Comparison of ENCODE assay signal across 13 mouse cellular contexts in genomic region chr7:101395471-101395870, GRCm38 (mm10). TPM values are rescaled to one million over a fixed set of nuclear protein-coding genes. Genes with fewer than 3 reads are reported as not detected.
DNase-seq lines count a peak whose midpoint lies in the region; ATAC-seq and TF ChIP-seq lines count a peak whose summit lies in the region.
"Had no signal": no experiment of that assay in that cellular context is flagged by ENCODE, and none has a peak within 500 bp of the region (broad histone marks: within the 10 kb centered on the region; RNA-seq: fewer than 3 reads in every experiment).

No protein-coding gene starts in this region.

- no peak for TF ChIP-seq EP300 in heart, postnatal 0 days (IDR thresholded peaks at IDR 0.05; ENCODE audit: low read depth)

- no peak overlapping the region for H3K4me2 ChIP-seq in forebrain, postnatal 0 days (ENCODE audit: low read depth)
- no peak overlapping the region for H3K4me2 ChIP-seq in forebrain, embryonic 13.5 days
- peak overlapping the region; percentile 79 for H3K4me2 ChIP-seq in lung, embryonic 14.5 days
- H3K4me2 ChIP-seq in heart, postnatal 0 days (ENCODE audit: low read depth, low read length): peak overlapping the region; percentile 50
- peak overlapping the region; percentile 21; the same call in 1 of the 2 replicates for H3K4me2 ChIP-seq in liver, embryonic 13.5 days

- 70% methylated on average over 2 of the region's 2 CpGs for WGBS in forebrain, postnatal 0 days
- WGBS in forebrain, embryonic 13.5 days: 91% methylated on average over 2 of the region's 2 CpGs
- 52% methylated on average over 2 of the region's 2 CpGs for WGBS in lung, embryonic 14.5 days
- WGBS in heart, postnatal 0 days: 69% methylated on average over 2 of the region's 2 CpGs
- 69% methylated on average over 2 of the region's 2 CpGs for WGBS in liver, embryonic 13.5 days (ENCODE audit: insufficient replicate concordance)

- no peak for DNase-seq in forebrain, postnatal 0 days
- DNase-seq in lung, embryonic 14.5 days: peak; percentile 61
- DNase-seq in lung, postnatal 36 days: no peak
- DNase-seq in heart, postnatal 0 days (ENCODE audit: low spot score): no peak
- DNase-seq in liver, embryonic 13.5 days: no peak
- DNase-seq in left cerebral cortex, adult 8-10 months (ENCODE audit: low spot score in 2 of 2): no peak
- no peak for DNase-seq in B cell, adult 2 months
- DNase-seq: cerebellum, adult 8-10 months; spleen, adult 18-20 months had no signal

- peak; percentile 40; the same call in 1 of the 2 replicates for ATAC-seq in forebrain, postnatal 0 days
- ATAC-seq in forebrain, embryonic 13.5 days: no peak
- no peak for ATAC-seq in lung, embryonic 14.5 days (ENCODE audit: insufficient read depth)
- ATAC-seq in heart, postnatal 0 days (ENCODE audit: insufficient read depth, low read depth): no peak
- no peak for ATAC-seq in liver, embryonic 13.5 days (ENCODE audit: low read depth)

- no peak overlapping the region for H3K9ac ChIP-seq in forebrain, postnatal 0 days
- no peak overlapping the region for H3K9ac ChIP-seq in forebrain, embryonic 13.5 days
- peak overlapping the region; percentile 54 for H3K9ac ChIP-seq in lung, embryonic 14.5 days
- H3K9ac ChIP-seq in heart, postnatal 0 days (replicated peaks; ENCODE audit: low read depth, low read length): no peak overlapping the region
- H3K9ac ChIP-seq in liver, embryonic 13.5 days: no peak overlapping the region

- H3K36me3 ChIP-seq in forebrain, postnatal 0 days (ENCODE audit: insufficient read depth): no peaks in the 10 kb centered on the region
- no peaks in the 10 kb centered on the region for H3K36me3 ChIP-seq in forebrain, embryonic 13.5 days (ENCODE audit: poor library complexity, severe bottlenecking)
- H3K36me3 ChIP-seq in lung, embryonic 14.5 days (ENCODE audit: insufficient read depth): peaks cover 52% of the 10 kb centered on the region
- H3K36me3 ChIP-seq in heart, postnatal 0 days (replicated peaks; ENCODE audit: control insufficient read depth, insufficient read depth, low read length): peaks cover 46% of the 10 kb centered on the region
- H3K36me3 ChIP-seq in liver, embryonic 13.5 days: peaks cover 79% of the 10 kb centered on the region

- no peak for TF ChIP-seq CTCF in forebrain, postnatal 0 days (IDR thresholded peaks at IDR 0.05; ENCODE audit: low read depth)
- TF ChIP-seq CTCF in lung, embryonic 14.5 days (IDR thresholded peaks at IDR 0.05; ENCODE audit: low read depth): no peak
- TF ChIP-seq CTCF in heart, postnatal 0 days (IDR thresholded peaks at IDR 0.05; ENCODE audit: low read depth): no peak

- no peaks in the 10 kb centered on the region for H3K9me3 ChIP-seq in forebrain, postnatal 0 days (ENCODE audit: low read length)
- no peaks in the 10 kb centered on the region for H3K9me3 ChIP-seq in forebrain, embryonic 13.5 days (replicated peaks)
- H3K9me3 ChIP-seq in lung, embryonic 14.5 days (ENCODE audit: low read depth, low read length): no peaks in the 10 kb centered on the region
- no peaks in the 10 kb centered on the region for H3K9me3 ChIP-seq in heart, postnatal 0 days (replicated peaks; ENCODE audit: control insufficient read depth, low read length)
- no peaks in the 10 kb centered on the region for H3K9me3 ChIP-seq in liver, embryonic 13.5 days (replicated peaks)

- no peak overlapping the region for H3K27ac ChIP-seq in forebrain, postnatal 0 days (ENCODE audit: low read depth, low read length)
- no peak overlapping the region for H3K27ac ChIP-seq in forebrain, embryonic 13.5 days
- peak overlapping the region; percentile 99; the same call in 1 of the 2 replicates for H3K27ac ChIP-seq in lung, embryonic 14.5 days (ENCODE audit: low read depth)
- H3K27ac ChIP-seq in heart, postnatal 0 days (ENCODE audit: low read depth): no peak overlapping the region
- no peak overlapping the region for H3K27ac ChIP-seq in liver, embryonic 13.5 days

- no peaks in the 10 kb centered on the region for H3K27me3 ChIP-seq in forebrain, postnatal 0 days (ENCODE audit: insufficient read depth, low read length)
- no peaks in the 10 kb centered on the region for H3K27me3 ChIP-seq in forebrain, embryonic 13.5 days
- H3K27me3 ChIP-seq in lung, embryonic 14.5 days (ENCODE audit: insufficient read depth, low read length): no peaks in the 10 kb centered on the region
- no peaks in the 10 kb centered on the region for H3K27me3 ChIP-seq in heart, postnatal 0 days (ENCODE audit: control insufficient read depth, insufficient read depth, low read length)
- H3K27me3 ChIP-seq in liver, embryonic 13.5 days: no peaks in the 10 kb centered on the region
- H3K27me3 ChIP-seq: megakaryocyte, embryonic 14.5 days had no signal

- no peak overlapping the region for H3K4me3 ChIP-seq in forebrain, postnatal 0 days (ENCODE audit: low read depth, low read length)
- no peak overlapping the region for H3K4me3 ChIP-seq in forebrain, embryonic 13.5 days
- peak overlapping the region; percentile 48 for H3K4me3 ChIP-seq in lung, embryonic 14.5 days (ENCODE audit: low read depth, low read length)
- peak overlapping the region; percentile 29; the same call in 1 of the 2 replicates for H3K4me3 ChIP-seq in heart, postnatal 0 days (ENCODE audit: low read depth, low read length)
- H3K4me3 ChIP-seq in liver, embryonic 13.5 days (replicated peaks): 0 out of 2 replicates have a peak overlapping the region, but pooled peaks have one; percentile 18
- H3K4me3 ChIP-seq: megakaryocyte, embryonic 14.5 days had no signal

- H3K4me1 ChIP-seq in forebrain, postnatal 0 days (ENCODE audit: insufficient read depth): no peaks in the 10 kb centered on the region
- H3K4me1 ChIP-seq in forebrain, embryonic 13.5 days: peaks cover 13% of the 10 kb centered on the region; the same call in 1 of the 2 replicates
- peaks cover 14% of the 10 kb centered on the region for H3K4me1 ChIP-seq in lung, embryonic 14.5 days (ENCODE audit: insufficient read depth)
- H3K4me1 ChIP-seq in heart, postnatal 0 days (ENCODE audit: control insufficient read depth, insufficient read depth): peaks cover 26% of the 10 kb centered on the region
- peaks cover 14% of the 10 kb centered on the region for H3K4me1 ChIP-seq in liver, embryonic 13.5 days (replicated peaks)

RNA-seq across cellular contexts. Expression of gene Gm45837, which starts 15.2 kb away (rescaled TPM):
- total RNA-seq in forebrain, postnatal 0 days (2014; rRNA removed): not detected in 2 replicates
- polyA plus RNA-seq in forebrain, postnatal 0 days (2015; fragmentation: Nextera tagmentation; extraction: Ambion mirVana): not detected in 2 replicates
- not detected in 2 replicates for polyA plus RNA-seq in forebrain, embryonic 13.5 days (2015; fragmentation: Nextera tagmentation; extraction: Ambion mirVana)
- 12.2 TPM in 1 of 2 replicates, not detected in the other for polyA plus RNA-seq in lung, embryonic 14.5 days (2014; fragmentation: Nextera tagmentation; extraction: Ambion mirVana)
- 33.8 TPM in 1 of 2 replicates, not detected in the other for total RNA-seq in heart, postnatal 0 days (2014; rRNA removed; ENCODE audit: low replicate concordance)
- polyA plus RNA-seq in heart, postnatal 0 days (2015; fragmentation: Nextera tagmentation; extraction: Ambion mirVana): 2.4 TPM in 1 of 2 replicates, not detected in the other
- 0.31 and 3.1 TPM in 2 replicates for polyA plus RNA-seq in liver, embryonic 13.5 days (2015; fragmentation: Nextera tagmentation; extraction: Ambion mirVana)
- total RNA-seq in left cerebral cortex, adult 8-10 months (2022): 1 to 10 TPM in 2 of 4 experiments, not detected in 2; 1.2 to 1.6 TPM
- total RNA-seq: gastrocnemius, postnatal 4 days; layer of hippocampus, postnatal 14 days had no signal

RNA-seq across cellular contexts. Expression of gene Pde2a, which starts 26.0 kb away (rescaled TPM):
- 94.2 and 104 TPM in 2 replicates for total RNA-seq in forebrain, postnatal 0 days (2014; rRNA removed)
- polyA plus RNA-seq in forebrain, postnatal 0 days (2015; fragmentation: Nextera tagmentation; extraction: Ambion mirVana): 66.2 and 72.4 TPM in 2 replicates
- polyA plus RNA-seq in forebrain, embryonic 13.5 days (2015; fragmentation: Nextera tagmentation; extraction: Ambion mirVana): 26.2 and 32.2 TPM in 2 replicates
- 14.3 and 29.3 TPM in 2 replicates for polyA plus RNA-seq in lung, embryonic 14.5 days (2014; fragmentation: Nextera tagmentation; extraction: Ambion mirVana)
- 4.7 and 35.2 TPM in 2 replicates for total RNA-seq in heart, postnatal 0 days (2014; rRNA removed; ENCODE audit: low replicate concordance)
- polyA plus RNA-seq in heart, postnatal 0 days (2015; fragmentation: Nextera tagmentation; extraction: Ambion mirVana): 19.3 and 22.1 TPM in 2 replicates
- polyA plus RNA-seq in liver, embryonic 13.5 days (2015; fragmentation: Nextera tagmentation; extraction: Ambion mirVana): 4.0 and 6.7 TPM in 2 replicates
- total RNA-seq in left cerebral cortex, adult 8-10 months (2022): 100 to 1,000 TPM; 370 to 394 (median 377) TPM

RNA-seq across cellular contexts. Expression of gene Arap1, which starts 47.6 kb away (rescaled TPM):
- 14.3 and 15.8 TPM in 2 replicates for total RNA-seq in forebrain, postnatal 0 days (2014; rRNA removed)
- polyA plus RNA-seq in forebrain, postnatal 0 days (2015; fragmentation: Nextera tagmentation; extraction: Ambion mirVana): 8.0 and 10.5 TPM in 2 replicates
- polyA plus RNA-seq in forebrain, embryonic 13.5 days (2015; fragmentation: Nextera tagmentation; extraction: Ambion mirVana): 4.8 and 6.0 TPM in 2 replicates
- 108 and 122 TPM in 2 replicates for polyA plus RNA-seq in lung, embryonic 14.5 days (2014; fragmentation: Nextera tagmentation; extraction: Ambion mirVana)
- 36.2 and 101 TPM in 2 replicates for total RNA-seq in heart, postnatal 0 days (2014; rRNA removed; ENCODE audit: low replicate concordance)
- 18.6 and 19.8 TPM in 2 replicates for polyA plus RNA-seq in heart, postnatal 0 days (2015; fragmentation: Nextera tagmentation; extraction: Ambion mirVana)
- 13.1 and 14.8 TPM in 2 replicates for polyA plus RNA-seq in liver, embryonic 13.5 days (2015; fragmentation: Nextera tagmentation; extraction: Ambion mirVana)
- 10 to 100 TPM; 19.6 to 32.5 (median 25.3) TPM for total RNA-seq in left cerebral cortex, adult 8-10 months (2022)

Comparison
In these comparisons a context has a peak if more than half of its experiments do, and no peak if none do; other contexts are left out.
1. H3K4me2 ChIP-seq: peak in lung, embryonic 14.5 days (single experiment), heart, postnatal 0 days (single experiment) and liver, embryonic 13.5 days (single experiment); none in forebrain, postnatal 0 days (single experiment) and forebrain, embryonic 13.5 days (single experiment).
2. H3K4me3 ChIP-seq: peak in lung, embryonic 14.5 days (single experiment), heart, postnatal 0 days (single experiment) and liver, embryonic 13.5 days (single experiment); none in forebrain, postnatal 0 days (single experiment) and forebrain, embryonic 13.5 days (single experiment).